Mouse (Mus musculus): ENCODE measurements around the gene Ccdc24. TPM values are rescaled to one million over a fixed set of nuclear protein-coding genes. Genes with fewer than 3 reads are reported as not detected.

Gene Ccdc24
- polyA plus RNA-seq, 1 experiment from 2014 or later, result 1.4 TPM

GRCm38 (mm10) chr4:117862823-117863222, 9.5 kb downstream of the Ccdc24 start:
- 38% methylated on average over 4 of the region's 4 CpGs for WGBS

DNA sequence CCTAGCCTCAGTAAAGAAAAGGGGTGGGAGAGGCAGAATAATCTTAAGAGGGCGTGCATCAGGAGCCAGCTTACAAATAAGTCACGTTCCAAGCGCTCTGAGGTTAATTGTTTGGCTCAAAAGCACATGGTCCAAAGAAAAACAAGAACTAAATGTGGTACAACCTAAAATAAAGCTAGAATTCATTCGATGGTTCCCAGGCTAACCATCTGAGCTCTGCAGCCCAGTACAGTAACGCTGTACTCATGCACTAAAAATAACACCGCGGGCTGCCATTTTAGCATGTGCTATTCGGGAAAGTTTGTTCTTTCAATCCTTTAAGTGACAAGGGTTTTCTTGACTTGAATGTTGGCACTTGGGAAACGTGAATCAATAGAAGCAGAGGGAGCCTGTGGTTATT, 11.8 kb downstream of the Ccdc24 start:
- Histone ChIP-seq H3K36me3 (ENCODE audit: control insufficient read depth, insufficient read depth, low read length) (no peaks in the 10 kb centered on the region), H3K27ac (ENCODE audit: low read depth, low read length) (no peak overlapping the region), H3K4me3 (ENCODE audit: low read depth, low read length) (no peak overlapping the region), H3K27me3 (ENCODE audit: control insufficient read depth, insufficient read depth, low read length) (no peaks in the 10 kb centered on the region), H3K9ac (replicated peaks; ENCODE audit: low read depth, low read length) (no peak overlapping the region), H3K9me3 (ENCODE audit: control insufficient read depth, low read length) (no peaks in the 10 kb centered on the region), H3K4me2 (ENCODE audit: low read depth, low read length) (no peak overlapping the region), H3K4me1 (ENCODE audit: control insufficient read depth, insufficient read depth, low read length) (peaks cover 4% of the 10 kb centered on the region; the same call in 1 of the 2 replicates)
- ATAC-seq (ENCODE audit: low read depth), result no peak
- 87% methylated on average over 9 of the region's 9 CpGs for WGBS

More at GRCm38 (mm10) chr4:117862823-117863222, 9.5 kb downstream of the Ccdc24 start:
- H3K27me3 ChIP-seq (ENCODE audit: control insufficient read depth, insufficient read depth, low read length), result no peaks in the 10 kb centered on the region
- no peak overlapping the region for H3K27ac ChIP-seq (ENCODE audit: low read depth, low read length)
- H3K4me2 ChIP-seq (ENCODE audit: low read depth, low read length), result no peak overlapping the region
- H3K9me3 ChIP-seq (ENCODE audit: control insufficient read depth, low read length), result no peaks in the 10 kb centered on the region
- peaks cover 11% of the 10 kb centered on the region; the same call in 1 of the 2 replicates for H3K4me1 ChIP-seq (ENCODE audit: control insufficient read depth, insufficient read depth, low read length)
- no peak overlapping the region for H3K9ac ChIP-seq (replicated peaks; ENCODE audit: low read depth, low read length)
- no peak overlapping the region for H3K4me3 ChIP-seq (ENCODE audit: low read depth, low read length)
- H3K36me3 ChIP-seq (ENCODE audit: control insufficient read depth, insufficient read depth, low read length), result no peaks in the 10 kb centered on the region
- ATAC-seq (ENCODE audit: low read depth), result peak; percentile 79

DNA sequence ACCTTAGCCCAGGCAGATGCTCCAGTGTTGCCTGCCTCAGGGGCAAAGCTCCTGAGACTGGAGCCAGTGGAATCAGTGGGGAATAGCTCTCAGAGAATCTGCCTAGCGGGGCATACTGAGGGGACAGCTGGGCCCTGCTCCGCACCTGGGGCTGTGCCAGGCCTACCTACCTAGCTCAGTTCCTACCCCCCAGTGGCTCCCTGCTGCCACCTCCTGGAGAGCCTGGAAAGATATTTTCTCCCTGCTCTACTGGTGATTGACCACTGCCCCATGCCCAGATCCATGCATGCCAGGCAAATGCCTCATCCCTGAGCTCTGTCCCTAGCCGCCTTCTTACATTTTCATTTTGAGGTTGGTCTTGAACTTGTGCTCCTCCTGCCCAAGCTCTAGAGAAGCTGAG, 13.6 kb downstream of the Ccdc24 start:
- H3K27me3 ChIP-seq (ENCODE audit: control insufficient read depth, insufficient read depth, low read length), result no peaks in the 10 kb centered on the region
- H3K4me3 ChIP-seq (ENCODE audit: low read depth, low read length), result no peak overlapping the region
- WGBS, result 56% methylated on average over 3 of the region's 3 CpGs
- H3K27ac ChIP-seq (ENCODE audit: low read depth, low read length), result no peak overlapping the region
- H3K9ac ChIP-seq (replicated peaks; ENCODE audit: low read depth, low read length), result no peak overlapping the region
- H3K4me1 ChIP-seq (ENCODE audit: control insufficient read depth, insufficient read depth, low read length), result peaks cover 10% of the 10 kb centered on the region; the same call in 1 of the 2 replicates
- H3K36me3 ChIP-seq (ENCODE audit: control insufficient read depth, insufficient read depth, low read length), result no peaks in the 10 kb centered on the region
- H3K4me2 ChIP-seq (ENCODE audit: low read depth, low read length), result no peak overlapping the region
- ATAC-seq (ENCODE audit: low read depth), result no peak
- H3K9me3 ChIP-seq (ENCODE audit: control insufficient read depth, low read length), result no peaks in the 10 kb centered on the region

DNA sequence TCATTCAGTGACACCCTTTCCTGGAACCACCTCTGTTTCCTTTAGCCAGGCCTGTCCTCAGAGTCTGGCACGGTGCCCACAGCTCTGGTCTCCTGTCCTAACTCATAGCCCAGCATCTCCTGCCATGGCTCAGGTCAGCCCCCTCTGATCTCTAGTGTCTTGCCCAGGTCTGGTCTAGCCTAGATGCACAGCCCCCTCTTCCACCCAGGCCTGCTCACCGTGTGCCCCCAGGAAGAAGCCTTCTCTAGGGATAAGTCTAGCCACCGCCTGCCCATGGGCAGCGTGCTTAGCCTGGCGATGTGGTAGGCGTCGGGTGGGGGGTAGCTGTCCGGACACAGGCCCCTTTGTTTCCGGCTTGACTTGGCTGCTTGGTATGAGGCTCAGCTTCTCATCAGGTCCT, 17.2 kb downstream of the Ccdc24 start:
- Histone ChIP-seq H3K4me2 (ENCODE audit: low read depth, low read length) (no peak overlapping the region), H3K9me3 (ENCODE audit: control insufficient read depth, low read length) (no peaks in the 10 kb centered on the region), H3K9ac (replicated peaks; ENCODE audit: low read depth, low read length) (no peak overlapping the region), H3K36me3 (ENCODE audit: control insufficient read depth, insufficient read depth, low read length) (no peaks in the 10 kb centered on the region), H3K4me1 (ENCODE audit: control insufficient read depth, insufficient read depth, low read length) (peaks cover 14% of the 10 kb centered on the region), H3K27ac (ENCODE audit: low read depth, low read length) (peak overlapping the region; percentile 66), H3K27me3 (ENCODE audit: control insufficient read depth, insufficient read depth, low read length) (no peaks in the 10 kb centered on the region), H3K4me3 (ENCODE audit: low read depth, low read length) (no peak overlapping the region)
- peak; percentile 45; the same call in 1 of the 2 replicates for ATAC-seq (ENCODE audit: low read depth)
- 65% methylated on average over 9 of the region's 9 CpGs for WGBS

GRCm38 (mm10) chr4:117852152-117852868, 20.0 kb downstream of the Ccdc24 start:
- H3K9me3 ChIP-seq (ENCODE audit: control insufficient read depth, low read length), result no peaks in the 10 kb centered on the region
- no peaks in the 10 kb centered on the region for H3K27me3 ChIP-seq (ENCODE audit: control insufficient read depth, insufficient read depth, low read length)
- no peaks in the 10 kb centered on the region for H3K36me3 ChIP-seq (ENCODE audit: control insufficient read depth, insufficient read depth, low read length)
- 82% methylated on average over 10 of the region's 10 CpGs for WGBS
- no peak overlapping the region for H3K4me3 ChIP-seq (ENCODE audit: low read depth, low read length)
- ATAC-seq (ENCODE audit: low read depth), result no peak
- no peak overlapping the region for H3K27ac ChIP-seq (ENCODE audit: low read depth, low read length)
- no peak overlapping the region for H3K9ac ChIP-seq (replicated peaks; ENCODE audit: low read depth, low read length)
- H3K4me2 ChIP-seq (ENCODE audit: low read depth, low read length), result no peak overlapping the region
- H3K4me1 ChIP-seq (ENCODE audit: control insufficient read depth, insufficient read depth, low read length), result peaks cover 14% of the 10 kb centered on the region

- WGBS, result 76% methylated on average over 7 of the region's 7 CpGs
- H3K27ac ChIP-seq (ENCODE audit: low read depth, low read length), result no peak overlapping the region
- H3K4me2 ChIP-seq (ENCODE audit: low read depth, low read length), result no peak overlapping the region
- peaks cover 14% of the 10 kb centered on the region for H3K4me1 ChIP-seq (ENCODE audit: control insufficient read depth, insufficient read depth, low read length)
- no peak overlapping the region for H3K4me3 ChIP-seq (ENCODE audit: low read depth, low read length)
- H3K9me3 ChIP-seq (ENCODE audit: control insufficient read depth, low read length), result no peaks in the 10 kb centered on the region
- H3K9ac ChIP-seq (replicated peaks; ENCODE audit: low read depth, low read length), result no peak overlapping the region
- no peaks in the 10 kb centered on the region for H3K27me3 ChIP-seq (ENCODE audit: control insufficient read depth, insufficient read depth, low read length)
- ATAC-seq (ENCODE audit: low read depth), result no peak
- H3K36me3 ChIP-seq (ENCODE audit: control insufficient read depth, insufficient read depth, low read length), result no peaks in the 10 kb centered on the region
Observed at GRCm38 (mm10) chr4:117850871-117851270, 21.5 kb downstream of the Ccdc24 start.

DNA sequence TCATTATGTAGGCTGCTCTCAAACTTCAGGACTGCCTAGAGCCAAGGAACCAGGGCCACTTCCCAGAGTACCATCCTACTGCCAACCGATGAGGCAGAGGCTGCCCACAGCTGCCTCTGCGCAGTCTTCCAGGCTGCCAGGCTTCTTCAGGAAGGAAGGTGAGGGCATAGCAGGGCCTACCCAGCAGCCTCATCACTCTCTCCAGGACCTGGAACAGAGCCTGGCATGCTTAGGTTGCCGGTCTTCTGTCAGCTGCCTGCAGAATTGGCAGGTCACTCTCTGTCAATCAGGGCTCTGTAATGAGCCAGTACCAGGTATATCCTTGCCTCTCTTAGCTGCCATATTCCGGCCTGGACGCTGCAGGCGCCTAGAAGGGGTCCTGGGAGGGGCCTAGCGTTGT, 22.2 kb downstream of the Ccdc24 start:
- Histone ChIP-seq H3K4me1 (ENCODE audit: control insufficient read depth, insufficient read depth, low read length) (peaks cover 11% of the 10 kb centered on the region), H3K9me3 (ENCODE audit: control insufficient read depth, low read length) (no peaks in the 10 kb centered on the region), H3K4me2 (ENCODE audit: low read depth, low read length) (peak overlapping the region; percentile 9; the same call in 1 of the 2 replicates), H3K9ac (replicated peaks; ENCODE audit: low read depth, low read length) (no peak overlapping the region), H3K27ac (ENCODE audit: low read depth, low read length) (peak overlapping the region; percentile 45; the same call in 1 of the 2 replicates), H3K36me3 (ENCODE audit: control insufficient read depth, insufficient read depth, low read length) (no peaks in the 10 kb centered on the region), H3K4me3 (ENCODE audit: low read depth, low read length) (no peak overlapping the region), H3K27me3 (ENCODE audit: control insufficient read depth, insufficient read depth, low read length) (no peaks in the 10 kb centered on the region)
- WGBS, result 74% methylated on average over 7 of the region's 7 CpGs
- no peak for ATAC-seq (ENCODE audit: low read depth)

DNA sequence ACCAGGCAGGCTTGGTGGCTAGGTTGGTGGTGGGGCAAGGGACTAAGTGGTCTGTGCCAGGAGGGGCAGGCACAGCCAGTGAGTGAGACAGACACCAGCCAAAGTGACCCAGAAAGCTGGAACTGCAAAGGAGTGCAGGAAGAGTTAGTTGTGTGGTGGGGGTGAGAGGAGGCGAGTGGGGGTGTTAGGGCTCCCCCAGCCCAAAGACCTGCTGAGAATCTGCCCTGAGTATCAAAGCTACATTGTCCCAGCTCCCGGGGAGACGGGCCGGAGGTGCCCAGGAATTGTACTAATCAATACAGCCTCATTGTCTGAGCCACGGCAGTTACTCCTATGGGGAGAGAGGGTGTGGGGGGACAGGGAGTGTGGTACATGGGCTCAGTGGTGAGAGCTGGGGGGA, 22.9 kb downstream of the Ccdc24 start:
- Histone ChIP-seq H3K27me3 (ENCODE audit: control insufficient read depth, insufficient read depth, low read length) (no peaks in the 10 kb centered on the region), H3K4me3 (ENCODE audit: low read depth, low read length) (no peak overlapping the region), H3K9me3 (ENCODE audit: control insufficient read depth, low read length) (no peaks in the 10 kb centered on the region), H3K4me1 (ENCODE audit: control insufficient read depth, insufficient read depth, low read length) (peaks cover 8% of the 10 kb centered on the region), H3K4me2 (ENCODE audit: low read depth, low read length) (0 out of 2 replicates have a peak overlapping the region, but pooled peaks have one; percentile 9), H3K9ac (replicated peaks; ENCODE audit: low read depth, low read length) (no peak overlapping the region), H3K27ac (ENCODE audit: low read depth, low read length) (peak overlapping the region; percentile 66), H3K36me3 (ENCODE audit: control insufficient read depth, insufficient read depth, low read length) (no peaks in the 10 kb centered on the region)
- ATAC-seq (ENCODE audit: low read depth), result peak; percentile 79
- WGBS, result 13% methylated on average over 4 of the region's 5 CpGs

DNA sequence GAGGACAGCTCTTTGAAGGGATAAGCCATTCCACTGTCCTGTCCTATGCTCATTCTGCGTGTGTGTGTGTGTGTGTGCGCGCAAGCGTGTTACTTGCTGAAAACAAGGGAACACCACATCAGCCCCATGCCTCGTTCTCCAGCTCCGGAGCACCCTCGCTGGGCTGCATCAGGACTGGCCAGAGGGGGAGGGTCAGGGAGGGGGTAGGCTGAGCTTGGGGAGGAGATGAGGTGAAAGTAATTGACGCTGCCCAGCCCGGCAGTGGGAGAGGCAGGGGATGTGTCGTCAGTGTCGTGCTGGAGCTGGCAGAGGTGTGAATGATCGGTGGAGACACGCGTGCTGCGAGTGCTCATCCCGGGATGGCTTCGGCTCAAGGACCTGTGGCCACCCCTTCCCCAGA, 23.3 kb downstream of the Ccdc24 start:
- H3K27me3 ChIP-seq (ENCODE audit: control insufficient read depth, insufficient read depth, low read length), result no peaks in the 10 kb centered on the region
- H3K9ac ChIP-seq (replicated peaks; ENCODE audit: low read depth, low read length), result peak overlapping the region; percentile 16; the same call in 1 of the 2 replicates
- ATAC-seq (ENCODE audit: low read depth), result peak; percentile 39
- no peaks in the 10 kb centered on the region for H3K9me3 ChIP-seq (ENCODE audit: control insufficient read depth, low read length)
- H3K4me1 ChIP-seq (ENCODE audit: control insufficient read depth, insufficient read depth, low read length), result peaks cover 8% of the 10 kb centered on the region
- no peak overlapping the region for H3K4me3 ChIP-seq (ENCODE audit: low read depth, low read length)
- H3K36me3 ChIP-seq (ENCODE audit: control insufficient read depth, insufficient read depth, low read length), result no peaks in the 10 kb centered on the region
- 37% methylated on average over 17 of the region's 17 CpGs for WGBS
- H3K4me2 ChIP-seq (ENCODE audit: low read depth, low read length), result no peak overlapping the region
- H3K27ac ChIP-seq (ENCODE audit: low read depth, low read length), result peak overlapping the region; percentile 66

Data from neural tube, embryonic 14.5 days (tissue).